Mouse (Mus musculus) olfactory bulb, adult 2 months (tissue): ENCODE data around the gene Galnt6.

Source experiments
- CTCF ChIP-seq: fragments of 200-500 bp; IDR thresholded peaks from 2 replicates; pipeline ENCODE4 v1.5.1; 2012; ENCODE audit warnings: low read depth, mild to moderate bottlenecking, low read length, moderate library complexity; ENCODE audit not compliant: insufficient read depth
- POLR2A ChIP-seq: fragments of 200-500 bp; IDR thresholded peaks from 2 replicates; pipeline ENCODE4 v1.6.1; 2012; ENCODE audit warnings: mild to moderate bottlenecking, low read depth, low read length, moderate library complexity; ENCODE audit not compliant: insufficient read depth

DNA sequence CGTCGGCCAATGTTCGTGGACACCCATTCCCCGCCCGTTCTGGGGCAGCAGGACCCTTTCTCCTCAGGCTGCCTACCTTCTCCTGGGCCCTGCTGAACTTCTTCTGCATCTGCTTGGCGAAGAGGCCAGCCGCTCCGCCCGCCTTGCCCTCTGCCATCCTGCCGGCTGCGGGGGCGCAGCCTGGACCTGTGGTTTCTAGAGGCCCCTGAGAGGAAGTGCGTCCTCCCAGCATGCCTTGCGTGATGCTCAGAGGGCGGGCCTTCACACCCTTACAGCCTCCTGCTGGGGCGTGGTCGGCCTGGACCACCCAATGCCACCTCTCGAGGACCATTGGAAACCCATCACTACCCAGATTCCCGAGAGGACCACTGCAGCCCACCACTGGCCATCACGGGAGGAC, 59.8 kb downstream of the Galnt6 start, which contains the start of gene Bin2:
- TF ChIP-seq CTCF (no peak), POLR2A (no peak)
